Mouse (Mus musculus): ENCODE measurements at regions not wholly inside any gene's neighbourhood (a gene's known extent, or its start where the extent isn't known, plus 50 kb on each side); places are given as distances from the start of the nearest gene placed in this dataset.
A peak's percentile ranks its signal among the peaks of the same experiment; 100 is the strongest.

GRCm38 (mm10) chr9:61705586-61706233 is 208.6 kb downstream of the Rplp1 start:
- ATAC-seq (ENCODE audit: low FRiP score), result no peak
- Histone ChIP-seq H3K4me2 (replicated peaks; ENCODE audit: low read depth, low read length) (no peak overlapping the region), H3K36me3 (ENCODE audit: control insufficient read depth, insufficient read depth, low read length) (no peaks in the 10 kb centered on the region), H3K4me3 (ENCODE audit: low read depth, low read length) (no peak overlapping the region), H3K27me3 (ENCODE audit: control insufficient read depth, insufficient read depth, low read length) (no peaks in the 10 kb centered on the region), H3K9me3 (ENCODE audit: control insufficient read depth, low read length) (no peaks in the 10 kb centered on the region), H3K27ac (ENCODE audit: low read depth, low read length) (no peak overlapping the region), H3K9ac (ENCODE audit: low read depth, low read length) (no peak overlapping the region), H3K4me1 (replicated peaks; ENCODE audit: control insufficient read depth, insufficient read depth, low read length) (no peaks in the 10 kb centered on the region)
- WGBS, result 76% methylated on average over 5 of the region's 5 CpGs
- DNase-seq (ENCODE audit: low spot score), result no peak

- Histone ChIP-seq H3K4me2 (replicated peaks; ENCODE audit: low read depth, low read length) (no peak overlapping the region), H3K36me3 (ENCODE audit: control insufficient read depth, insufficient read depth, low read length) (no peaks in the 10 kb centered on the region), H3K9me3 (ENCODE audit: control insufficient read depth, low read length) (no peaks in the 10 kb centered on the region), H3K4me1 (replicated peaks; ENCODE audit: control insufficient read depth, insufficient read depth, low read length) (no peaks in the 10 kb centered on the region), H3K27ac (ENCODE audit: low read depth, low read length) (no peak overlapping the region), H3K27me3 (ENCODE audit: control insufficient read depth, insufficient read depth, low read length) (no peaks in the 10 kb centered on the region), H3K4me3 (ENCODE audit: low read depth, low read length) (no peak overlapping the region), H3K9ac (ENCODE audit: low read depth, low read length) (no peak overlapping the region)
- WGBS, result 91% methylated on average over 11 of the region's 11 CpGs
- ATAC-seq (ENCODE audit: low FRiP score), result no peak
- no peak for DNase-seq (ENCODE audit: low spot score)
These were observed 211.0 kb downstream of the Rplp1 start for GRCm38 (mm10) chr9:61703301-61703700.

GRCm38 (mm10) chr9:61702280-61702966 is 211.9 kb downstream of the Rplp1 start:
- 80% methylated on average over 22 of the region's 22 CpGs for WGBS
- Histone ChIP-seq H3K4me3 (ENCODE audit: low read depth, low read length) (no peak overlapping the region), H3K27me3 (ENCODE audit: control insufficient read depth, insufficient read depth, low read length) (no peaks in the 10 kb centered on the region), H3K9me3 (ENCODE audit: control insufficient read depth, low read length) (no peaks in the 10 kb centered on the region), H3K27ac (ENCODE audit: low read depth, low read length) (no peak overlapping the region), H3K4me1 (replicated peaks; ENCODE audit: control insufficient read depth, insufficient read depth, low read length) (no peaks in the 10 kb centered on the region), H3K4me2 (replicated peaks; ENCODE audit: low read depth, low read length) (no peak overlapping the region), H3K36me3 (ENCODE audit: control insufficient read depth, insufficient read depth, low read length) (no peaks in the 10 kb centered on the region), H3K9ac (ENCODE audit: low read depth, low read length) (no peak overlapping the region)
- ATAC-seq (ENCODE audit: low FRiP score) (no peak), DNase-seq (ENCODE audit: low spot score) (no peak)

- H3K4me2 ChIP-seq (replicated peaks; ENCODE audit: low read depth, low read length), result no peak overlapping the region
- no peaks in the 10 kb centered on the region for H3K36me3 ChIP-seq (ENCODE audit: control insufficient read depth, insufficient read depth, low read length)
- no peak overlapping the region for H3K27ac ChIP-seq (ENCODE audit: low read depth, low read length)
- H3K9me3 ChIP-seq (ENCODE audit: control insufficient read depth, low read length), result no peaks in the 10 kb centered on the region
- no peaks in the 10 kb centered on the region for H3K27me3 ChIP-seq (ENCODE audit: control insufficient read depth, insufficient read depth, low read length)
- WGBS, result 67% methylated on average over 6 of the region's 6 CpGs
- no peak for ATAC-seq (ENCODE audit: low FRiP score)
- no peaks in the 10 kb centered on the region for H3K4me1 ChIP-seq (replicated peaks; ENCODE audit: control insufficient read depth, insufficient read depth, low read length)
- H3K4me3 ChIP-seq (ENCODE audit: low read depth, low read length), result no peak overlapping the region
- no peak overlapping the region for H3K9ac ChIP-seq (ENCODE audit: low read depth, low read length)
- DNase-seq (ENCODE audit: low spot score), result no peak
These were observed 213.8 kb downstream of the Rplp1 start for GRCm38 (mm10) chr9:61700576-61700975.

GRCm38 (mm10) chr9:61699618-61700017 is 214.7 kb downstream of the Rplp1 start:
- no peak for ATAC-seq (ENCODE audit: low FRiP score)
- Histone ChIP-seq H3K27me3 (ENCODE audit: control insufficient read depth, insufficient read depth, low read length) (no peaks in the 10 kb centered on the region; the same call in 1 of the 2 replicates), H3K36me3 (ENCODE audit: control insufficient read depth, insufficient read depth, low read length) (no peaks in the 10 kb centered on the region), H3K4me3 (ENCODE audit: low read depth, low read length) (no peak overlapping the region), H3K9me3 (ENCODE audit: control insufficient read depth, low read length) (no peaks in the 10 kb centered on the region), H3K4me1 (replicated peaks; ENCODE audit: control insufficient read depth, insufficient read depth, low read length) (no peaks in the 10 kb centered on the region), H3K4me2 (replicated peaks; ENCODE audit: low read depth, low read length) (no peak overlapping the region), H3K9ac (ENCODE audit: low read depth, low read length) (no peak overlapping the region), H3K27ac (ENCODE audit: low read depth, low read length) (no peak overlapping the region)
- no peak for DNase-seq (ENCODE audit: low spot score)
- 89% methylated on average over 5 of the region's 5 CpGs for WGBS

- H3K9ac ChIP-seq (ENCODE audit: low read depth, low read length), result no peak overlapping the region
- WGBS, result 17% methylated on average over 11 of the region's 11 CpGs
- no peaks in the 10 kb centered on the region; the same call in 1 of the 2 replicates for H3K27me3 ChIP-seq (ENCODE audit: control insufficient read depth, insufficient read depth, low read length)
- no peaks in the 10 kb centered on the region for H3K36me3 ChIP-seq (ENCODE audit: control insufficient read depth, insufficient read depth, low read length)
- H3K4me1 ChIP-seq (replicated peaks; ENCODE audit: control insufficient read depth, insufficient read depth, low read length), result no peaks in the 10 kb centered on the region
- DNase-seq (ENCODE audit: low spot score), result peak; percentile 87
- no peak for ATAC-seq (ENCODE audit: low FRiP score)
- no peak overlapping the region for H3K4me2 ChIP-seq (replicated peaks; ENCODE audit: low read depth, low read length)
- H3K27ac ChIP-seq (ENCODE audit: low read depth, low read length), result no peak overlapping the region
- no peaks in the 10 kb centered on the region for H3K9me3 ChIP-seq (ENCODE audit: control insufficient read depth, low read length)
- H3K4me3 ChIP-seq (ENCODE audit: low read depth, low read length), result no peak overlapping the region
These were observed 216.4 kb downstream of the Rplp1 start for GRCm38 (mm10) chr9:61697959-61698358.

GRCm38 (mm10) chr9:61696831-61697230 is 217.5 kb downstream of the Rplp1 start:
- no peak for DNase-seq (ENCODE audit: low spot score)
- 90% methylated on average over 3 of the region's 3 CpGs for WGBS
- Histone ChIP-seq H3K36me3 (ENCODE audit: control insufficient read depth, insufficient read depth, low read length) (no peaks in the 10 kb centered on the region), H3K27ac (ENCODE audit: low read depth, low read length) (no peak overlapping the region), H3K9ac (ENCODE audit: low read depth, low read length) (no peak overlapping the region), H3K27me3 (ENCODE audit: control insufficient read depth, insufficient read depth, low read length) (no peaks in the 10 kb centered on the region; the same call in 1 of the 2 replicates), H3K4me1 (replicated peaks; ENCODE audit: control insufficient read depth, insufficient read depth, low read length) (no peaks in the 10 kb centered on the region), H3K9me3 (ENCODE audit: control insufficient read depth, low read length) (no peaks in the 10 kb centered on the region), H3K4me2 (replicated peaks; ENCODE audit: low read depth, low read length) (no peak overlapping the region), H3K4me3 (ENCODE audit: low read depth, low read length) (no peak overlapping the region)
- ATAC-seq (ENCODE audit: low FRiP score), result no peak

GRCm38 (mm10) chr9:61695821-61696220 is 218.5 kb downstream of the Rplp1 start:
- WGBS, result 60% methylated on average over 2 of the region's 2 CpGs
- no peak for ATAC-seq (ENCODE audit: low FRiP score)
- H3K27ac ChIP-seq (ENCODE audit: low read depth, low read length), result no peak overlapping the region
- H3K4me3 ChIP-seq (ENCODE audit: low read depth, low read length), result no peak overlapping the region
- no peak overlapping the region for H3K4me2 ChIP-seq (replicated peaks; ENCODE audit: low read depth, low read length)
- H3K9ac ChIP-seq (ENCODE audit: low read depth, low read length), result no peak overlapping the region
- no peaks in the 10 kb centered on the region for H3K36me3 ChIP-seq (ENCODE audit: control insufficient read depth, insufficient read depth, low read length)
- H3K9me3 ChIP-seq (ENCODE audit: control insufficient read depth, low read length), result no peaks in the 10 kb centered on the region
- DNase-seq (ENCODE audit: low spot score), result no peak
- H3K27me3 ChIP-seq (ENCODE audit: control insufficient read depth, insufficient read depth, low read length), result no peaks in the 10 kb centered on the region; the same call in 1 of the 2 replicates
- no peaks in the 10 kb centered on the region for H3K4me1 ChIP-seq (replicated peaks; ENCODE audit: control insufficient read depth, insufficient read depth, low read length)

GRCm38 (mm10) chr9:61695381-61695791 is 219.0 kb downstream of the Rplp1 start:
- no peaks in the 10 kb centered on the region for H3K36me3 ChIP-seq (ENCODE audit: control insufficient read depth, insufficient read depth, low read length)
- H3K27ac ChIP-seq (ENCODE audit: low read depth, low read length), result no peak overlapping the region
- no peak overlapping the region for H3K4me3 ChIP-seq (ENCODE audit: low read depth, low read length)
- H3K9me3 ChIP-seq (ENCODE audit: control insufficient read depth, low read length), result no peaks in the 10 kb centered on the region
- DNase-seq (ENCODE audit: low spot score), result peak; percentile 38
- no peaks in the 10 kb centered on the region; the same call in 1 of the 2 replicates for H3K27me3 ChIP-seq (ENCODE audit: control insufficient read depth, insufficient read depth, low read length)
- no peak for ATAC-seq (ENCODE audit: low FRiP score)
- no peak overlapping the region for H3K4me2 ChIP-seq (replicated peaks; ENCODE audit: low read depth, low read length)
- no peaks in the 10 kb centered on the region for H3K4me1 ChIP-seq (replicated peaks; ENCODE audit: control insufficient read depth, insufficient read depth, low read length)
- H3K9ac ChIP-seq (ENCODE audit: low read depth, low read length), result no peak overlapping the region
- WGBS, result 15% methylated on average over 9 of the region's 9 CpGs

Data from hindbrain, embryonic 11.5 days (tissue).